Mouse (Mus musculus) yolk sac, embryonic 10.5 days (tissue): Measurements from ENCODE around the gene Mtnr1a.
"Not testable (repeated sequence)": the region's sequence is repeated elsewhere in the genome, so short reads cannot be mapped to it uniquely, and the experiment has no call there.

Experiments
- DNase-seq: peaks from one replicate; pipeline ENCODE4 v3.0.0-alpha.2; 2017; ENCODE audit warnings: low spot score

Mtnr1a gene

DNA sequence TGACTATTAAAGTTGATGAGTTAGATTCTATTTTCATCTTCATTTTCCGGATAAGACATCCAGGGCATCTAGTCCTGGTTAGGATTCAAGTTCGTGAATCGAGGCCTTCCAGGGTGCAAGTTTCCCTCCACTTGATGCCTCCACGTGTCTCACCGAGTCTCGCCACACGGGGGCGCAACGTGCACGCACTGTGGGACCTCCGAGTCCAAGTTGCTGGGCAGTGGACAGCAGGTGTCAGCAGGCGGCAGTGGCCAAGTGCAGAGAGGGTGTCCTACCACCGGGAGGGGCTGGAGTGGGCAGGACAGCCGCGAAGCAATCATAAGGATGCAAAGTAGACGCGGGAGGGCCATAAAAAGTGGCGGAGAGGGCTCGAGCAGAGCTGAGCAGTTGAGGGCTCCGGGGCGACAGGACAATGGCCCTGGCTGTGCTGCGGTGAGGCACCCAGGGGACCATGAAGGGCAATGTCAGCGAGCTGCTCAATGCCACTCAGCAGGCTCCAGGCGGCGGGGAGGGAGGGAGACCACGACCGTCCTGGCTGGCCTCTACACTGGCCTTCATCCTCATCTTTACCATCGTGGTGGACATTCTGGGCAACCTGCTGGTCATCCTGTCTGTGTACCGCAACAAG, at the start of gene Mtnr1a:
Gene Mtnr1a, plus strand, starts transcription at position 379 of the 628 bp plus-strand sequence.
- peak; percentile 65 for DNase-seq

- DNase-seq = no peak
These were observed 49.7 kb upstream of the Mtnr1a start for GRCm38 (mm10) chr8:45019241-45019640.

GRCm38 (mm10) chr8:45021171-45021570, 47.8 kb upstream of the Mtnr1a start:
- DNase-seq = no peak

DNA sequence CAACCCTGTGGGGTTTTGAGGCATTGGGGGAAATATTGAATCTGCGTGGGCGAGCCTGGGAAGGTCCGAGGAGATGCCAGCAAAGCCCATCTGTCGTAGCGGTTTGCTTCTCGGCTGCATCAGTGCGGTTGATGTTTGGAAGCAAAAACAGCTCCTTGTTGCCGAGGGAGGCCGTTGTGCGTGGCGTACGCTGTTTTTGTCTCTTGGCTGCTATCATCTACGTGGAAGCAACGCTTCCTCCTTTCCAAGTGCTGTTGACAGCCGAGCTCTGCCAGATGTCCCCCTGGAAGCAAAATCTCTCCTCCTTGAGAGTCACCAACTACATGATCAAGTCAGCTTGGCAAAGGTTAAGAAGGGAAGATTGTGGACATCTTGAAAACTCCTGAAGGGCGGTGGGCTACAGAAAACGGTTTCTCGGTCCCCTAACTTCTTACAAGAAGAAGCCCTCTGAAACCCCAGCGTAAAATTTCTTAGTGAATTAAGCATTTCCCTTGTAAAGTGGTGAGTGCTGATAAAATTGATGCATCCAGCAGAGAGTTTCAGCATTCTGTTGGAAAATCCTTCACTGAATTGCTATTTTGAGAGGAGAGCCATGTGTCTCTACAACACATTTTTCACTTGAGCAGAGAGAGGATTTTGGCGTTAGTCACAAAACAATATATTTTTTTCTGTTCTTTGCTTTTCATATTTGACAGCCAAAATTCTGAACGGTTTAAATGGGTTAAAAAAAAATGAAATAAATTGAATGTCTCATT, 46.8 kb upstream of the Mtnr1a start:
- DNase-seq = no peak

GRCm38 (mm10) chr8:45028081-45028497, 40.8 kb upstream of the Mtnr1a start:
- DNase-seq = no peak

- no peak for DNase-seq
These were observed 30.6 kb upstream of the Mtnr1a start for GRCm38 (mm10) chr8:45038350-45038749.

DNA sequence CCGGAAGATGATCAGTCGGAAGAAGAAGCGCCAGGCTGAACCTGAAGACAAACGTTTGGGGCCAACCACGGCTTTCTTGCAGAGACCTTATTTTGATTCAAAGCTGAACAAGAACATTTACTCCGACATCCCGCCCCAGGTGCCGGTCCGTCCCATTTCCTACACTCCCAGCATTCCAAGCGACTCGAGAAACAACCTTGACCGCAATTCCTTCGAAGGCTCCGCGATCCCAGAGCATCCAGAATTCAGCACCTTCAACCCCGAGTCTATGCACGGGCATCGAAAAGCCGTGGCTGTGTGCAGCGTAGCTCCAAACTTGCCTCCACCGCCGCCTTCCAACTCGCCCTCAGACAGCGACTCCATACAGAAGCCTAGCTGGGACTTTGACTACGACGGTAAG, 24.8 kb upstream of the Mtnr1a start:
- DNase-seq = no peak

GRCm38 (mm10) chr8:45050451-45050850, 18.5 kb upstream of the Mtnr1a start:
- no peak for DNase-seq

GRCm38 (mm10) chr8:45051236-45051635, 17.7 kb upstream of the Mtnr1a start:
- no peak for DNase-seq

DNA sequence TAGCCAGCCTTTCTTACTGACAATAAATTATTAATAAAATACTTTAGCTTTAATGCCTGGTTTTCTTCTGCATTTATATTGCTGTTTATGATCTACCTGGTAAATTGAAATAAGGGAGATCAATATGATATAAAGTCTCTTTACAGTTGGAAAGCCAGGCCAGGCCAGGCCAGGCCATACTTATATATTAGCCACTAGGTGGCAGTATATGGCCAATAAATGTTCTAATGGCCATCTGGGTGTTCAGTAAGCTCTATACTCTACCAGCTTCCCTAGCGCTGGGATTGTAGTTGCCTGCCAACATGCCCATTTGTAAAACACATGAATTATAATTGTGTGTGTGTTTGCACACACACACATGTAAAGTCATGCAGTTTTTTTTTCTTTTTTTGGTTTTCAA, 16.7 kb upstream of the Mtnr1a start:
- no peak for DNase-seq

- no peak for DNase-seq
These were observed 16.3 kb upstream of the Mtnr1a start for GRCm38 (mm10) chr8:45052618-45053017.

- no peak for DNase-seq
These were observed 13.4 kb upstream of the Mtnr1a start for GRCm38 (mm10) chr8:45055500-45055899.

DNA sequence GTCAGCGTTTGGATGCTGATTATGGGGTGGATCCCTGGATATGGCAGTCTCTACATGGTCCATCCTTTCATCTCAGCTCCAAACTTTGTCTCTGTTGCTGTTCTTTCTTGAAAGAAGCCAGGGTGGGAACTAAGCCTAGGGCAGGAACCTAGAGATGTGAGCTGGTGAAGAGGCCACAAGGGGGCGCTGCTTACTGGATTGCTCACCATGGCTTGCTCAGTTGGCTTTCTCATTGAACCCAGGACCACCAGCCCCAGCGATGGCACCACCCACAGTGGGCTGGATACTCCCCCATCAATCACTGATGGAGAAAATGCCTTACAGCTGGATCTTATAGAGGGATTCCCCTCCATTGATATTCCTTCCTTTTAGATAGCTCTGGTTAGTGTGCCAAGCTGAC, 12.1 kb upstream of the Mtnr1a start:
- no peak for DNase-seq

- no peak for DNase-seq
These were observed 8.9 kb upstream of the Mtnr1a start for GRCm38 (mm10) chr8:45060083-45060482.

DNA sequence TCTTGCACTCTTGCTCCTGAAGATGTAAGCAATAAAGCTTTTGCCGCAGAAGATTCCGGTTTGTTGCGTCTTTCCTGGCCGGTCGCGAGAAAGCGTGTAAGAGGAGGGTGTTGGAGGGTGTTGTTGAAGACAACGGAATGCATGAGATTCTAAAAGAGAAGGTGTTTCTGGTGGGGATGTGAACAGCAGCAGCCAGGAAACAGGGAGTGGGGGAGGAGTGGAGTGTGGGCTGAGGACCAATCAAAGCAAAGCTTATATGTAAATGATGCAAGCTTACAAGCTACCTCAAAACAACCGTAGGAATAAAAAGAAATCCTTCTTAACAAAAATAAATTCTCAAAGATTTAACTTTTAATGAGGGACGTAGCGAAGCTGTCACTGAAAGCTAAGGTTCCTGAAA, 6.6 kb upstream of the Mtnr1a start:
- DNase-seq = no peak

DNA sequence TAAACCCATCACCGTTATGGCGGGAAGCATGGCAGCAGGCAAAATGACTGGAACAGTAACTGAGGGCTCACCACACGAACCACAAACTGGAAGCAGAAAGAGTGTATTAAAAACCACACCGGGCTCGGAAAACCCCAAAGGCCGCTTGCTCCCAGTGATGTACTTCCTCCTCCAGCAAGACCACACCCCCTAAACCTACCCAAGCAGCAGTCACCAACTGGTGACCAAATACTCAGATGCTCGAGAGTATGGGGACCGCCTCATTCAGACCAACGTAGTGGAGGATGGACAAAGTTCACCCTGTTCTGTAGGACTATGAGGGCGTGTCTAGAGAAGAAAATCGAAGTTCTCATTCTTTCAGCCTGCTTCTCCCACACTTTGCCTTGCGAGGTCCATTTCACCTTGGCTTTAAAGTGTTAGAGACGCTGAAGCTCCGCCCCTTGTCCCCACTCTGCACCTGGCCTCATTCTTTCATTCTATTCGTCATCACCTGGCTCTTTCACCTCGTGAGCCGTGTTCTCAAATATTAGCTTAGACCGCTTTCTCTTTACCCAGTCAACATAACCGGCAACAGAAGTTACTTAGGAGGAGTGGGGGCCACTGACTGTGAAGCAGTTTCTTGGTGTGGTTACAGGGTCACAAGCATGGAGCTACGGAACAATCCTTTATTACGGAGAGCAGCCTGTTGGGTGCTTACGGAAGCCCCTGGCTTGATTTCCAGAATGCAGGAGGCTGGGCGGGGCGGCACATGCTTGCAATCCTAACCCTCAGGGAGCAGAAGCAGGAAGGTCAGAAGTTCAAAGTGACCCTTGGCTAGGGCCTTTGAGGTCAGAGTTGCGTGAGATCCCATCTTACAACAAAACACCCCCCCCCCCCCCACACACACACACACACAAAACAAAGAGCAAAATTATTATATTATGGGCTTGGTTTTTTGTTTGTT, 5.7 kb upstream of the Mtnr1a start:
- peak; percentile 57 for DNase-seq

GRCm38 (mm10) chr8:45064197-45064869, 4.6 kb upstream of the Mtnr1a start:
- no peak for DNase-seq

- not testable (repeated sequence) for DNase-seq
These were observed 3.5 kb upstream of the Mtnr1a start for GRCm38 (mm10) chr8:45065391-45065790.

DNA sequence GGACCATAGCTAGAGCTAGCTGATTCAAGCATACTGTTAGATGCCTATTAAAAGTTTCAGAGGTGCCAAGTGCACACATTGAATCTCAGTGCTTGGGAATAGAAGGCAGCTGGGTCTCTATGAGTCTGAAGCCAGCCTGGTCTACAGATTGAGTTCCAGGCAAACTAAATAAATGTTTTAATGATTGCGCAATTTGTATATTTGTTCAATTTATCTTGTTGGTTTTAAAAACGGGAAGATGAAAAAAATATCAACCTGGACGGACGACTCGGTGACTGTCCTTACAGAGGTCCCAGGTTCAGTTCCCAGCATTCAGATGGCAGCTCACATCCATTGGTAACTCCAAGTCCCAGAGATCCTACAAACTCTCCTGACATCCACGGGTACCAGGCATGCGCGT, 2.0 kb downstream of the Mtnr1a start:
- DNase-seq = no peak

DNA sequence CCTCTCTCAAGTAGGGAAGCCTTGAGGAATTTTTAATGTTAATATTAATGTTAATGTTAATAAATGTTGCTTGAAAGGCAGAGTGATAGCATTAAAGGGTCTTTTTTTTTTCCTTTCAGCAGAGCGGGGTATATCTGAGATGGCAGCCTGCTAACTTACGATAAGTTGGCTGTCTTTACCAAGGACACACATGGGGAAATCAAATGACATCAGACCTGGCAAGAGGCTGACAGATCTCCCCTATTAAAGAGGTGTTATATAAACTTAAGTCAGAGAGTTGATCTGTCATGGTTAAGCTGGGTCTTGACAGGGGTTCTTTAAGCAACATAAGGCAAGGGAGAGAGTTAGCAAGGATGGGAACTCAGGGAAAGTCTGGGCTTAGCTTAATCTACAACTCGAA, 11.9 kb downstream of the Mtnr1a start:
- DNase-seq = no peak

DNA sequence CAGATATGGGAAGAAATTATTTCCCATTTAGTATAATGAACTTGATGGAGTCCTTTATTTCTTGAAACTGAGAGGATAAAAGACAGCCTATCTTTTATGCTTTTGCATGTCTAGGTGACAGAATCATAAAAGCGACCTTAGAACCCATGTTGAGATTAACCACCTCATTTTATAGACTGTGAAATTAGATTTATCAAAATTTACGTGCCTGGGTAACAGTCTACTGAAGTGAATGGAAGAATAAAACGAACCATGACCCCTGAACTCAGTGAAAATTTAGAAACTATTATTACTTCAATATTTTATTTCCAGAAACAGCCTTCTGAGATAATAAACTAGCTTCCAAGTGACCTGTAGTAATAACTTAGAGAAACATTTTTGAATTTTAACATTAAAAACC, 24.7 kb downstream of the Mtnr1a start:
- no peak for DNase-seq
